Mouse (Mus musculus) cerebellum, adult 2 months (tissue): Measurements from ENCODE around the gene Wwtr1. TPM values are rescaled to one million over a fixed set of nuclear protein-coding genes. Genes with fewer than 3 reads are reported as not detected.

ENCODE experiments used
- DNase-seq, 2 experiments: peaks; one replicate each; pipeline ENCODE4 v3.0.0; 2021
- H3K27ac ChIP-seq: fragments of 200-500 bp; 2 replicates; pipeline ENCODE4 v1.5.1; 2012; ENCODE audit warnings: low read length, control low read depth, inconsistent platforms; ENCODE audit not compliant: insufficient read depth
- H3K27me3 ChIP-seq: fragments of 200-500 bp; 2 replicates; pipeline ENCODE4 v1.6.1; 2012; ENCODE audit warnings: inconsistent platforms, mild to moderate bottlenecking, low read length, moderate library complexity; ENCODE audit not compliant: control insufficient read depth, insufficient read depth
- H3K4me1 ChIP-seq: fragments of 200-500 bp; 2 replicates; pipeline ENCODE4 v1.6.1; 2011; ENCODE audit warnings: low read length; ENCODE audit not compliant: control insufficient read depth, insufficient read depth
- H3K4me3 ChIP-seq: fragments of 200-500 bp; replicated peaks from 2 replicates; pipeline ENCODE3; 2011; ENCODE audit warnings: mild to moderate bottlenecking, low read depth, low read length, control low read depth; ENCODE audit not compliant: insufficient read depth
- CTCF ChIP-seq: fragments of 200-500 bp; IDR thresholded peaks from 2 replicates; pipeline ENCODE4 v1.5.1; 2011; ENCODE audit warnings: low read depth, mild to moderate bottlenecking, control low read depth, low read length, moderate library complexity, borderline replicate concordance; ENCODE audit not compliant: insufficient read depth
- POLR2A ChIP-seq: fragments of 200-500 bp; IDR thresholded peaks from 2 replicates; pipeline ENCODE4 v1.6.1; 2011; ENCODE audit warnings: low read length, control low read depth, borderline replicate concordance; ENCODE audit not compliant: insufficient read depth
- WGBS: fragments of 180-500 bp; shearing (Covaris S2); methylation state at CpG from one replicate; pipeline ENCODE4 v1.1.7; 2018; 5-methylcytosine and 5-hydroxymethylcytosine counted together
- polyA plus RNA-seq: library from polyadenylated mRNA; depleted of rRNA; stranded (reverse); fragments of >200 nt; gene quantifications from 2 replicates; pipeline ENCODE4 v1.2.3, GENCODE M21; 2012

Gene Wwtr1
- polyA plus RNA-seq, 1 experiment: 10.0 TPM

GRCm38 (mm10) chr3:57540474-57540873 is 35.2 kb downstream of the Wwtr1 start:
- DNase-seq: no peak

GRCm38 (mm10) chr3:57535483-57536185 is 40.1 kb downstream of the Wwtr1 start:
- no peaks in the 10 kb centered on the region for H3K4me1 ChIP-seq
- H3K27me3 ChIP-seq: no peaks in the 10 kb centered on the region
- no peak overlapping the region for H3K4me3 ChIP-seq
- no peak for DNase-seq
- TF ChIP-seq CTCF: no peak
- no peak for TF ChIP-seq POLR2A
- 76% methylated on average over 13 of the region's 13 CpGs for WGBS
- no peak overlapping the region for H3K27ac ChIP-seq

More at GRCm38 (mm10) chr3:57540474-57540873, 35.2 kb downstream of the Wwtr1 start:
- Histone ChIP-seq H3K4me3 (no peak overlapping the region), H3K4me1 (no peaks in the 10 kb centered on the region), H3K27me3 (no peaks in the 10 kb centered on the region; the same call in 1 of the 2 replicates), H3K27ac (no peak overlapping the region)
- TF ChIP-seq CTCF: no peak
- no peak for TF ChIP-seq POLR2A
- 64% methylated on average over 2 of the region's 2 CpGs for WGBS

- TF ChIP-seq POLR2A (no peak), CTCF (no peak)
- H3K4me1 ChIP-seq: no peaks in the 10 kb centered on the region
- no peaks in the 10 kb centered on the region for H3K27me3 ChIP-seq
- no peak for DNase-seq
- no peak overlapping the region for H3K27ac ChIP-seq
- no peak overlapping the region for H3K4me3 ChIP-seq
- 22% methylated on average over 6 of the region's 6 CpGs for WGBS
Observed at GRCm38 (mm10) chr3:57534450-57534849, 41.3 kb downstream of the Wwtr1 start.

GRCm38 (mm10) chr3:57533876-57534275 is 41.8 kb downstream of the Wwtr1 start:
- no peak overlapping the region for H3K27ac ChIP-seq
- H3K4me3 ChIP-seq: no peak overlapping the region
- H3K27me3 ChIP-seq: no peaks in the 10 kb centered on the region
- H3K4me1 ChIP-seq: no peaks in the 10 kb centered on the region
- no peak for DNase-seq
- TF ChIP-seq CTCF: no peak
- no peak for TF ChIP-seq POLR2A
- WGBS: 63% methylated on average over 9 of the region's 9 CpGs

GRCm38 (mm10) chr3:57532991-57533725 is 42.6 kb downstream of the Wwtr1 start:
- Histone ChIP-seq H3K4me1 (no peaks in the 10 kb centered on the region), H3K4me3 (no peak overlapping the region), H3K27me3 (no peaks in the 10 kb centered on the region), H3K27ac (no peak overlapping the region)
- 84% methylated on average over 9 of the region's 9 CpGs for WGBS
- DNase-seq: no peak
- TF ChIP-seq POLR2A (no peak), CTCF (no peak)

GRCm38 (mm10) chr3:57530836-57531235 is 44.9 kb downstream of the Wwtr1 start:
- 47% methylated on average over 1 of the region's 1 CpGs for WGBS
- no peak overlapping the region for H3K27ac ChIP-seq
- H3K27me3 ChIP-seq: no peaks in the 10 kb centered on the region
- no peak for DNase-seq
- no peaks in the 10 kb centered on the region for H3K4me1 ChIP-seq
- H3K4me3 ChIP-seq: no peak overlapping the region
- no peak for TF ChIP-seq CTCF

GRCm38 (mm10) chr3:57530221-57530620 is 45.5 kb downstream of the Wwtr1 start:
- Histone ChIP-seq H3K27ac (no peak overlapping the region), H3K4me3 (no peak overlapping the region), H3K4me1 (no peaks in the 10 kb centered on the region), H3K27me3 (no peaks in the 10 kb centered on the region)
- WGBS: 84% methylated on average over 4 of the region's 4 CpGs
- no peak for TF ChIP-seq POLR2A
- TF ChIP-seq CTCF: no peak
- DNase-seq: no peak

- Histone ChIP-seq H3K4me3 (no peak overlapping the region), H3K27me3 (no peaks in the 10 kb centered on the region), H3K4me1 (no peaks in the 10 kb centered on the region), H3K27ac (no peak overlapping the region)
- no peak for DNase-seq
- TF ChIP-seq POLR2A (no peak), CTCF (no peak)
Observed at GRCm38 (mm10) chr3:57527154-57527553, 48.6 kb downstream of the Wwtr1 start.
